In genomic region chr3:85664591-85665171, GRCm38 (mm10) we compare ENCODE assay signal across 10 mouse cellular contexts.
DNase-seq lines count a peak whose midpoint lies in the region.
"Had no signal": no experiment of that assay in that cellular context is flagged by ENCODE, and none has a peak within 500 bp of the region (broad histone marks: within the 10 kb centered on the region; RNA-seq: fewer than 3 reads in every experiment).

No protein-coding gene starts in this region.

- DNase-seq in kidney, postnatal 36 days: peak; percentile 8 to 31
- DNase-seq in kidney, postnatal 14 days: no peak
- peak; percentile 57 to 63 for DNase-seq in cerebellum, postnatal 14 days
- peak; percentile 57 to 77 for DNase-seq in layer of hippocampus, postnatal 14 days (ENCODE audit: low spot score in 2 of 2)
- peak; percentile 70 to 82 for DNase-seq in right cerebral cortex, postnatal 36 days (ENCODE audit: low spot score in 2 of 2)
- DNase-seq in spleen, adult 18-20 months: no peak
- no peak for DNase-seq in gastrocnemius, adult 8-10 months (ENCODE audit: low spot score in 2 of 2)
- DNase-seq: embryo, embryonic 11 days; liver, embryonic 13.5 days; lung, postnatal 36 days had no signal

Comparison
In these comparisons a context has a peak if more than half of its experiments do, and no peak if none do; other contexts are left out.
1. DNase-seq: peak in kidney, postnatal 36 days (2 of 2), cerebellum, postnatal 14 days (2 of 2), layer of hippocampus, postnatal 14 days (2 of 2) and right cerebral cortex, postnatal 36 days (2 of 2); none in kidney, postnatal 14 days (single experiment), spleen, adult 18-20 months (0 of 2) and gastrocnemius, adult 8-10 months (0 of 2).